Mouse (Mus musculus): Measurements from ENCODE around the gene Apobec1. TPM values are rescaled to one million over a fixed set of nuclear protein-coding genes. Genes with fewer than 3 reads are reported as not detected.
A peak's percentile ranks its signal among the peaks of the same experiment; 100 is the strongest.
"Not testable (repeated sequence)": the region's sequence is repeated elsewhere in the genome, so short reads cannot be mapped to it uniquely, and the experiment has no call there.

The Apobec1 gene
- polyA plus RNA-seq, 1 experiment = 39.9 TPM

- no peak for DNase-seq (ENCODE audit: low read depth)
These were observed 41.2 kb downstream of the Apobec1 start for GRCm38 (mm10) chr6:122561005-122561404.

DNA sequence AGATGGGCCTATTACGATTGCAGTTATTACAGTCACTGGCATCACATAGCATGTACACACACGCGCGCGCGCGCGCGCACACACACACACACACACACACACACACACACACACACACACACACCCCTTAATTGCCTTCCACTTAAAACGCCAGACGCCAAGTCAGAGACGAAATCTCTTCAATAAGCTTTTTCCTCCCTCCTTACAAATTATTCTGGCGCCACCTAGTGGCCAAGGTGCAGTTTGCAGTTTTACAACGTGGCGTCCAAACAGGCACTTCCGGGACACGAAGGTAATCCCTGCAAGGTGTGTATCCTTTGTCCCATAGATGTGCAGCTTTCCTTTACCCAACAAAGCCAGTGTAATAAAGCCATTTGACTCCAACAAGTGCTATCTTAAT lies 41.8 kb downstream of the Apobec1 start:
- no peak for DNase-seq (ENCODE audit: low read depth)

- DNase-seq (ENCODE audit: low read depth) = no peak
These were observed 45.2 kb downstream of the Apobec1 start for GRCm38 (mm10) chr6:122556959-122557561.

- DNase-seq (ENCODE audit: low read depth) = no peak
These were observed 47.0 kb downstream of the Apobec1 start for GRCm38 (mm10) chr6:122555266-122555665.

DNA sequence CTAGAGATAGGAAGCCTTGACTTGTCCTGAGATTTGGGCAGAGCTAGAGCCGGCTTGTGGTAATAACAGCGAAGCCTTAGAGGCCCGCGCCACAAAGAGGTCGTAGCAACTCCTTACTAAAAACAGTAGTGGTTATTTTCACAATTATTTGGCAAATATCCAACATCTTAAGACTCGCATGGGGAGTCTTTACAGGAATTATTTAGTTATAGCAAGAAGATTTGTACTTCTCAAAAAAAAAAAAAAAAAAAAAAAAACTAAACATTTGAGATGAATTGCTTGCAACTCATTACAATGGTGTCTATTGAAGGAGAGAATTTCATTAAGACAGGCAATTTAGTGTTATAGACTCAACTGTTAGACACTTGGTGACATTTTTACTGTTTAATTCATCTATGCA lies 48.1 kb downstream of the Apobec1 start:
- DNase-seq (ENCODE audit: low read depth) = no peak

- no peak for DNase-seq (ENCODE audit: low read depth)
These were observed 48.6 kb downstream of the Apobec1 start, which contains the start of gene Aicda for GRCm38 (mm10) chr6:122553606-122554005. Aicda (plus strand) TSS chr6:122553801.

DNA sequence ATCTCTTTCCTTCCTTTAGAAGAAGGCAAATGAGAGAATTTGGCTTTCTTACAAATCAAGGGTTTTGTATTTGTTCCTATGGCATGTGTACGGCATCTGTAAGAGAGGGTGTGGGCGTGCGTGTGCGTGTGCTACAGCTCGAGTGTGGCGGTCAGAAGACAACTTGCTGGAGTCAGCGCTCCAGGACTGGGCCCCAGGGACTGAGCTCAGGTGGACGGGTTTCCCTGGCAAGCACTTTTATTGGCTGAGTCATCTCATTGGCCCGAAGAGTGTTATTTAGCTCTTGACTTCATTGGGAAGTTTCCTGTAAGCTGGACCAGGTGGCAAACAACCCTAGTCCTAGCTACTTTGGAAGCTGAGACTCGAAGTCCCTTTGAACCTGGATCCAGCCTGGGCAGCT lies 56.3 kb downstream of the Apobec1 start:
- DNase-seq (ENCODE audit: low read depth) = no peak

- DNase-seq (ENCODE audit: low read depth) = no peak
These were observed 56.9 kb downstream of the Apobec1 start for GRCm38 (mm10) chr6:122545289-122545882.

GRCm38 (mm10) chr6:122544672-122545071 lies 57.6 kb downstream of the Apobec1 start:
- DNase-seq (ENCODE audit: low read depth) = no peak

- no peak for DNase-seq (ENCODE audit: low read depth)
These were observed 58.7 kb downstream of the Apobec1 start for GRCm38 (mm10) chr6:122543574-122543973.

DNA sequence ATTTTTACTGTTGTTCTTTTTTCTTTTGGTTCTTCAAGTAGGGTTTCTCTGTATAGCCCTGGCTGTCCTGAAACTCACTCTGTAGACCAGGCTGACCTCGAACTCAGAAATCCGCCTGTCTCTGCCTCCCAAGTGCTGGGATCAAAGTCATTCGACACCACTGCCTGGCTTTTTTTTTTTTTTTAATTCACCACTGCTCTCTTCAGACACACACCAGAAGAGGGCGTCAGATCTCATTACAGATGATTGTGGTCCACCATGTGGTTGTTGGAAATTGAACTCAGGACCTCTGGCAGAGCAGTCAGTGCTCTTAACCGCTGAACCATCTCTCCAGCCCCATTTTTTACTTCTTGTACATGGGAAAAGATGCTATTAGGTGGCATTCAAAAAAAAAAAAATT lies 59.8 kb downstream of the Apobec1 start:
- not testable (repeated sequence) for DNase-seq (ENCODE audit: low read depth)

DNA sequence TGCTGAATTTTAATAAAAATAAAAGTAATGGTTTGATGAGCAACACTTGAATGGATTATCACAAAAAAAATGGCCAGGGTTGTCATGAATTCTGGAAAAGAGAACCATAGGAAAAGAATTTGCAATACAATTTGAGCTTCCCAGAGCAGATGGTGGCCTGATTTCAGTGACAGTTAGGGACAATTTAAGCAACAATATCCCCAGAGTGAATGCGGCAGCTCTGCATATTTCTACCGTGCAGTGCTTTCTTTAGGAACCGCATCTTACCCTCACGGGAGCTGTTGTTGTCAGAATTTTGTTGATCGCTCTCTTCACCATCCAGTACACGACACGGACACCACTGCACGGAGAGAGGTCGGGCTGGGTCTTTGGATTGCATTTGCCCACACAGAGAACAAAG lies 62.7 kb downstream of the Apobec1 start:
- no peak for DNase-seq (ENCODE audit: low read depth)

DNA sequence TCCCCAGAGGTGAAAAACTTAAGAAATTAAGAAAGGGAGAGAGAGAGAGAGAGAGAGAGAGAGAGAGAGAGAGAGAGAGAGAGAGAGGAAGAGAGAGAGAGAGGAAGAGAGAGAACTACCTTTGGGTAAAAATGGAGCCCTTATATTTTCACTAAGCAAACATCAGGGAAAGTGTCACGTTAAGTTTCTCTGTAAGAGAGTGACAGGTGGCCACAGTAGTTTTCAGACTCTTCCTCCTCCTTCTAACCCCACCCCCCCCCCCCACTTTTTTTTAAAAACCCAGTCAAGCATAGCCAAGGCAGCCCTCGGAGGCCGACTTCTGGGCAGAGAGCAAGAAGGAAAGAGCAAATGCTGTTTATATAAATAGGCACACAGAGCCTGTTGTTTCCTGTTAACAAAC lies 68.2 kb downstream of the Apobec1 start:
- DNase-seq (ENCODE audit: low read depth) = no peak

- DNase-seq (ENCODE audit: low read depth) = peak; percentile 27
These were observed 69.4 kb downstream of the Apobec1 start for GRCm38 (mm10) chr6:122532883-122533302.

- no peak for DNase-seq (ENCODE audit: low read depth)
These were observed 70.6 kb downstream of the Apobec1 start for GRCm38 (mm10) chr6:122531466-122532174.

DNA sequence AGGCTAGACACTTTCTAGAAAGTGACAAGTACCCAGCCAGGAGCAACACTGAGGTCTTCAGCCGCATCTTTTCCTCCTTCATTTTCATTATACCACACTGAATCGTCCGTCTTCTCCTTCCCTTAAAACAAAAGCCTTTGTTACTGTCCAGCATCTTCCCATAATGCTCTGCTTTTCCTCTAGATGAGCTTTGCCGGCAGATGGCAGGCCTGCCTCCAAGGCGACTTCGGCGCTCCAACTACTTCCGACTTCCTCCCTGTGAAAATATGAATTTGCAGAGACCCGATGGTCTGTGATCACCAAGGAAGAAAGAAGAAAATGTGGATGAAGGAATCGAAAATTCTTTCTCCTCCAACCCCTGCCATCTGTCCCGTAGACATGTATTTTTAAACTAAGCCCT lies 74.1 kb downstream of the Apobec1 start:
- DNase-seq (ENCODE audit: low read depth) = no peak

Other genes starting within 250 kb of the Apobec1 start
- 2.2 and 2.9 TPM in 2 replicates for gene Rimklb, start 103.7 kb downstream of the Apobec1 start, polyA plus RNA-seq (2012; rRNA removed)
- 74.4 and 198 TPM in 2 replicates for gene Mfap5, start 96.6 kb downstream of the Apobec1 start, polyA plus RNA-seq (2012; rRNA removed)
- not detected in 2 replicates for gene Aicda, start 48.6 kb downstream of the Apobec1 start, polyA plus RNA-seq (2012; rRNA removed)
- 0.04 and 0.06 TPM in 2 replicates for gene Gdf3, start 7.6 kb upstream of the Apobec1 start, polyA plus RNA-seq (2012; rRNA removed)
- gene Dppa3, start 24.0 kb upstream of the Apobec1 start, polyA plus RNA-seq (2012; rRNA removed) = not detected in 2 replicates
- 0.23 and 0.29 TPM in 2 replicates for gene Nanog, start 105.0 kb upstream of the Apobec1 start, polyA plus RNA-seq (2012; rRNA removed)
- 23.2 and 27.8 TPM in 2 replicates for gene Slc2a3, start 199.2 kb upstream of the Apobec1 start, polyA plus RNA-seq (2012; rRNA removed)
- gene Foxj2, start 217.5 kb upstream of the Apobec1 start, polyA plus RNA-seq (2012; rRNA removed) = 10.4 and 15.8 TPM in 2 replicates